Mouse (Mus musculus): ENCODE measurements around the gene Kif22. TPM values are rescaled to one million over a fixed set of nuclear protein-coding genes. Genes with fewer than 3 reads are reported as not detected.

Gene Kif22
- polyA plus RNA-seq, 1 experiment, result 50.5 TPM

- TF ChIP-seq CTCF (IDR thresholded peaks at IDR 0.05; ENCODE audit: borderline replicate concordance, control insufficient read depth, extremely low read depth, insufficient read depth, low read length, poor library complexity) (no peak), POLR2A (IDR thresholded peaks at IDR 0.05; ENCODE audit: control insufficient read depth, extremely low read depth, insufficient read depth, low read length, poor library complexity) (no peak)
- DNase-seq, result no peak
- H3K36me3 ChIP-seq (ENCODE audit: control insufficient read depth, insufficient read depth, low read length), result peaks cover 25% of the 10 kb centered on the region; the same call in 1 of the 2 replicates
- no peaks in the 10 kb centered on the region for H3K27me3 ChIP-seq (ENCODE audit: control insufficient read depth, insufficient read depth, low read length)
- WGBS, result 100% methylated on average over 1 of the region's 1 CpGs
- no peak overlapping the region for H3K4me3 ChIP-seq (ENCODE audit: control insufficient read depth, insufficient read depth, low read length)
- peaks cover 8% of the 10 kb centered on the region for H3K4me1 ChIP-seq (replicated peaks; ENCODE audit: control insufficient read depth, insufficient read depth, low read length)
- no peak overlapping the region for H3K27ac ChIP-seq (ENCODE audit: control insufficient read depth, insufficient read depth, low read length)
Observed at GRCm38 (mm10) chr7:127030172-127030571, 12.1 kb downstream of the Kif22 start.

GRCm38 (mm10) chr7:127027885-127028284 is 14.4 kb downstream of the Kif22 start:
- 52% methylated on average over 8 of the region's 8 CpGs for WGBS
- Histone ChIP-seq H3K4me3 (ENCODE audit: control insufficient read depth, insufficient read depth, low read length) (peak overlapping the region; percentile 55), H3K4me1 (replicated peaks; ENCODE audit: control insufficient read depth, insufficient read depth, low read length) (peaks cover 21% of the 10 kb centered on the region), H3K27ac (ENCODE audit: control insufficient read depth, insufficient read depth, low read length) (peak overlapping the region; percentile 94), H3K36me3 (ENCODE audit: control insufficient read depth, insufficient read depth, low read length) (peaks cover 12% of the 10 kb centered on the region; the same call in 1 of the 2 replicates), H3K27me3 (ENCODE audit: control insufficient read depth, insufficient read depth, low read length) (no peaks in the 10 kb centered on the region)
- TF ChIP-seq POLR2A (IDR thresholded peaks at IDR 0.05; ENCODE audit: control insufficient read depth, extremely low read depth, insufficient read depth, low read length, poor library complexity) (no peak), CTCF (IDR thresholded peaks at IDR 0.05; ENCODE audit: borderline replicate concordance, control insufficient read depth, extremely low read depth, insufficient read depth, low read length, poor library complexity) (no peak)
- DNase-seq, result no peak

GRCm38 (mm10) chr7:127026984-127027726 is 15.1 kb downstream of the Kif22 start, which contains the start of gene Maz:
Maz (minus strand) TSS chr7:127027037.
- TF ChIP-seq CTCF (IDR thresholded peaks at IDR 0.05; ENCODE audit: borderline replicate concordance, control insufficient read depth, extremely low read depth, insufficient read depth, low read length, poor library complexity) (peak; percentile 57; the same call in 1 of the 2 replicates), POLR2A (IDR thresholded peaks at IDR 0.05; ENCODE audit: control insufficient read depth, extremely low read depth, insufficient read depth, low read length, poor library complexity) (peak; percentile 43)
- Histone ChIP-seq H3K36me3 (ENCODE audit: control insufficient read depth, insufficient read depth, low read length) (peaks cover 10% of the 10 kb centered on the region; the same call in 1 of the 2 replicates), H3K27me3 (ENCODE audit: control insufficient read depth, insufficient read depth, low read length) (no peaks in the 10 kb centered on the region), H3K27ac (ENCODE audit: control insufficient read depth, insufficient read depth, low read length) (peak within 1 kb of the TSS; percentile 94), H3K4me1 (replicated peaks; ENCODE audit: control insufficient read depth, insufficient read depth, low read length) (peaks cover 29% of the 10 kb centered on the region), H3K4me3 (ENCODE audit: control insufficient read depth, insufficient read depth, low read length) (peak within 1 kb of the TSS; percentile 86)
- WGBS, result under 1% methylated on average over 39 of the region's 63 CpGs
- peak; percentile 100 for DNase-seq

GRCm38 (mm10) chr7:127026616-127026983 is 15.7 kb downstream of the Kif22 start:
- TF ChIP-seq POLR2A (IDR thresholded peaks at IDR 0.05; ENCODE audit: control insufficient read depth, extremely low read depth, insufficient read depth, low read length, poor library complexity) (no peak), CTCF (IDR thresholded peaks at IDR 0.05; ENCODE audit: borderline replicate concordance, control insufficient read depth, extremely low read depth, insufficient read depth, low read length, poor library complexity) (no peak)
- Histone ChIP-seq H3K36me3 (ENCODE audit: control insufficient read depth, insufficient read depth, low read length) (peaks cover 7% of the 10 kb centered on the region; the same call in 1 of the 2 replicates), H3K27ac (ENCODE audit: control insufficient read depth, insufficient read depth, low read length) (peak overlapping the region; percentile 89; the same call in 1 of the 2 replicates), H3K4me1 (replicated peaks; ENCODE audit: control insufficient read depth, insufficient read depth, low read length) (peaks cover 34% of the 10 kb centered on the region), H3K4me3 (ENCODE audit: control insufficient read depth, insufficient read depth, low read length) (peak overlapping the region; percentile 86), H3K27me3 (ENCODE audit: control insufficient read depth, insufficient read depth, low read length) (no peaks in the 10 kb centered on the region)
- peak; percentile 79 for DNase-seq
- WGBS, result 30% methylated on average over 2 of the region's 48 CpGs

GRCm38 (mm10) chr7:127026161-127026600 is 16.1 kb downstream of the Kif22 start:
- Histone ChIP-seq H3K27ac (ENCODE audit: control insufficient read depth, insufficient read depth, low read length) (peak overlapping the region; percentile 89), H3K27me3 (ENCODE audit: control insufficient read depth, insufficient read depth, low read length) (no peaks in the 10 kb centered on the region), H3K4me1 (replicated peaks; ENCODE audit: control insufficient read depth, insufficient read depth, low read length) (peaks cover 38% of the 10 kb centered on the region), H3K36me3 (ENCODE audit: control insufficient read depth, insufficient read depth, low read length) (peaks cover 7% of the 10 kb centered on the region; the same call in 1 of the 2 replicates), H3K4me3 (ENCODE audit: control insufficient read depth, insufficient read depth, low read length) (peak overlapping the region; percentile 86)
- TF ChIP-seq CTCF (IDR thresholded peaks at IDR 0.05; ENCODE audit: borderline replicate concordance, control insufficient read depth, extremely low read depth, insufficient read depth, low read length, poor library complexity) (no peak), POLR2A (IDR thresholded peaks at IDR 0.05; ENCODE audit: control insufficient read depth, extremely low read depth, insufficient read depth, low read length, poor library complexity) (peak; percentile 38; the same call in 1 of the 2 replicates)
- DNase-seq, result peak; percentile 79
- WGBS, result under 1% methylated on average over 43 of the region's 48 CpGs

- DNase-seq, result peak; percentile 60
- H3K4me3 ChIP-seq (ENCODE audit: control insufficient read depth, insufficient read depth, low read length), result peak overlapping the region; percentile 86
- H3K27ac ChIP-seq (ENCODE audit: control insufficient read depth, insufficient read depth, low read length), result peak overlapping the region; percentile 89
- under 1% methylated on average over 63 of the region's 65 CpGs for WGBS
- H3K4me1 ChIP-seq (replicated peaks; ENCODE audit: control insufficient read depth, insufficient read depth, low read length), result peaks cover 41% of the 10 kb centered on the region
- TF ChIP-seq CTCF (IDR thresholded peaks at IDR 0.05; ENCODE audit: borderline replicate concordance, control insufficient read depth, extremely low read depth, insufficient read depth, low read length, poor library complexity) (no peak), POLR2A (IDR thresholded peaks at IDR 0.05; ENCODE audit: control insufficient read depth, extremely low read depth, insufficient read depth, low read length, poor library complexity) (no peak)
- H3K36me3 ChIP-seq (ENCODE audit: control insufficient read depth, insufficient read depth, low read length), result peaks cover 7% of the 10 kb centered on the region; the same call in 1 of the 2 replicates
- no peaks in the 10 kb centered on the region for H3K27me3 ChIP-seq (ENCODE audit: control insufficient read depth, insufficient read depth, low read length)
Observed at GRCm38 (mm10) chr7:127025556-127026160, 16.6 kb downstream of the Kif22 start.

Measured in thymus, adult 2 months (tissue).